Mouse (Mus musculus): ENCODE results near the gene Sema6d.

The Sema6d gene

DNA sequence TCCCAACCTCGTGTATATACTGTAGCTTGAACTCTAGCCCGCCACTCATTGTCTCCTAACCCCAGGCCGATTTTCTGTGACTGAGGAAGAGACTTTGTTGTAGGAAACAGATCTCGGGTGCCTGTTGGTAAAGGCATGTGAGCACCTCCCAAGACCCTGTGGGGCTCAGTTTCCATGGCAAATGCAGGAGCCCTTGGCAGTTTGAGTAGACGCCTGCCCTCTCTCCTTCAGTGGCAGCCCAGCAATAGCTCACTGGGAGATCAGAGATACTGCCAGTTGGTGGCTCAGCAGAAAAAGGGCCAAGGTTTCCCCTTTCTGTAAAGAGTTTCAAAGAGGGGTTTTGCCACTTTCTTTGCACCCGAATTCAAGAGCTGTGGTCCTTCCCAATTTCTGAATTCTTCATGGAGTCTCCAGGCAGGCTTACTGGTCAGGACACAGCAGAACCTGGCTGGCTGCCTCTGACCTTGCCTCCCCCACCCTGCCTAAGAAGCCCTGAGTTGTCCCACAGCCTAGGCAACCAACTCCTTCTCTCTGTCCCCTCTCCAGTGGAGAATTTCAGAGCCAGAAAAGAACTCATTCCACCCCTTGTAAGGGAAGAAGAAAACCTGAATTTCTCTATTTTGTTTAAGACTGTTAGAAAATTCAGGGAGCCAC lies 312.1 kb downstream of the Sema6d start:
- DNase-seq (ENCODE audit: low read depth), result no peak

- DNase-seq (ENCODE audit: low read depth), result no peak
Measured at GRCm38 (mm10) chr2:124403571-124403970, 313.8 kb downstream of the Sema6d start.

DNA sequence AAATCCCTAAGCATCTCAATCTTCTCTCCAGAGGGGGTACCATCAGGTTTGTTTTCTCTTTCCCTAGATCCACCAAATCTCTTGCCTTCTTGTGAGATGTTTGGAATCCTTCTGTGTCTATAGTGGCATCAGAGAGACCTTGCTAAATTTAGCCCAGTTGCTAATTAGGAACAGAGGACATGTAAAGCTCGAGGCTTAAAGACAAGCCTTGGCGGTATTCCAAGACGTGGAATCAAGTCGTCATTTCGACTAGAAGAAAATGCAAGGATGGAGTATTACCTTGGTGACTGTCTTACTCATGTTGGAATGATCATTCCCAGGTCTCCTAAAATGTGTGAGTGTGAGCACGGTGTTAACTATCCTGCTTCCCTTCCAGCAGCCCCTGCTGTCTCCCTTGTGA lies 314.2 kb downstream of the Sema6d start:
- DNase-seq (ENCODE audit: low read depth), result no peak

DNA sequence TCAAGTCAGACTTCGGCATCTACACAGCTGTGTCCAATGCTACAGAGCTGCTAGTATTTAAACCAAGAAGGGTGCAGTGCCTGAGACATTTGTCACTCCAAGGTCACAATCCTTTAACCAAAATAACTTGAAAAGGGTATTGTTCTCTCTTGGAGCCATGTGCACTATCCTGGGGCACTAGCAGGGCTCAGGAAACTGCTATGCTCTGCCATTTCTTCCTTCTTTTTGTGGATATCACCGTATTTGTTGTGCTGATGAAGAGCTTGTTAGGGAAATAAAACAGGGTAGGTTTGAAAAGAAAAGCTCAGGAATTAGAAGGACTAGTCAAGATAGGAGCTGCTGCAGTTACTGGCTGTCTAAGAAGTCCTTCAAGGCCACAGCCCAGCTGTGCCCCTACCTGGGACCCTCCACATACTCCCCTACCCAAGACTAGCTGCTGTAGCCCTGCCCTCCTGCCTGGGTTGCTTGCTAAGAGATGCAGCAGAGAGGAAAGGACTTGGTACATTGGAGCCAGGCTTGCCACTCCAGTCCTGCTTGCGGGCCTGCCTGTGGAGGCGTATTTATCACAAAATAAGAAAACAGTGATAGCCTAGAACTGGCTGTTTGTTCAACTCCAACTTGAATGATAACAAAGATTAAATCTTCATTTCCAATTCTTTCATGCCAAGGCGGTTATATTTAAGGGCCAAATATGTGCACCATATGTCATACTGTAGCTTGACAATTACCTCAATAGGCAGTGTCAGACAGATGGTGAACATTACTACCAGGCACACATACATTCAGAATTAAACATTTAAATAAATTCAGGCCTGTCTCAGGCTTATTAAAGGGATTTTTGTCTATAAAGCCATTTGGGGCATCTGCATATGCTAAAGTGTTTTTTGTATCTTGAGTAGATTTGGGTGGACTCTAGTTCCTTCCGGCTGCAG lies 315.1 kb downstream of the Sema6d start:
- no peak for DNase-seq (ENCODE audit: low read depth)

- no peak for DNase-seq (ENCODE audit: low read depth)
Measured at GRCm38 (mm10) chr2:124408956-124409355, 319.2 kb downstream of the Sema6d start.

DNA sequence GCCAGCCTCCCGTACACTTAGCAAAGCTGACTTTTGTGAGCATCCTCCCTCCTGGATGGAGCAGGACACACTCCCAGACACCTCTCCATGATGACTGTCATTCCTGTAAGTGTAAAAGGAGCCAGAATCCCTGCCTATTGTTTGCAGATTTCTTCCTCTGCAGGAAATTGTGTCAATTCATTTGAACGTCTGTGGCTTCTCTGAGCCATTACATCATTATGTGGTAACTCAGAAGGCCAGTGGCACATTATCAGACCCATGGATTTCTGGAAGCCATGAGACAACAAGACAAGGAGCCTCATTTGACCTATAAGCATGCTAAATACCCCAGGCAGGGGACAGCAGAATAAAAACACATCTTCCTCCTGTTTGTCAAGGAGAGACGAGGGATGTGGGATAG lies 327.0 kb downstream of the Sema6d start:
- DNase-seq (ENCODE audit: low read depth), result no peak

- no peak for DNase-seq (ENCODE audit: low read depth)
Measured at GRCm38 (mm10) chr2:124418319-124418718, 328.6 kb downstream of the Sema6d start.

GRCm38 (mm10) chr2:124420170-124420825 lies 330.5 kb downstream of the Sema6d start:
- no peak for DNase-seq (ENCODE audit: low read depth)

- DNase-seq (ENCODE audit: low read depth), result no peak
Measured at GRCm38 (mm10) chr2:124429744-124430143, 340.0 kb downstream of the Sema6d start.

DNA sequence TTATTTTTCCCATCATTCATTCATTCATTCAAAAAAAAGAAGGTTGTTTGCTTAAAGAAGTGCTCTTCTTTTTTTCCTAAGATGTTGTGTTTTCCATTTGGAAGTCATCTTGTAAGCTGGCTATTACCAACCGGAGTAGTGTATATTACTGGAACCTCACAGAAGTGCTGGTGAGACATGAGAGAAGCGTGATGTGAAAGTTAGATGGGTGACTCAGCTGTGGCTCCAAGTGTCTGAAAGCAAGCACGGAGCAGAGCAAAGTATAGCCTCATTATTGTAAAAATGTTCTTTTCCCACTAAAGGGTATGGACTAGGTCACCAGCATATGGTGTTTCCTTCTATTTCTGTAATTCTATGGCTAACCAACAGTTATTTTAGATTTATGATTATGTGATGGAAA lies 340.9 kb downstream of the Sema6d start:
- no peak for DNase-seq (ENCODE audit: low read depth)

DNA sequence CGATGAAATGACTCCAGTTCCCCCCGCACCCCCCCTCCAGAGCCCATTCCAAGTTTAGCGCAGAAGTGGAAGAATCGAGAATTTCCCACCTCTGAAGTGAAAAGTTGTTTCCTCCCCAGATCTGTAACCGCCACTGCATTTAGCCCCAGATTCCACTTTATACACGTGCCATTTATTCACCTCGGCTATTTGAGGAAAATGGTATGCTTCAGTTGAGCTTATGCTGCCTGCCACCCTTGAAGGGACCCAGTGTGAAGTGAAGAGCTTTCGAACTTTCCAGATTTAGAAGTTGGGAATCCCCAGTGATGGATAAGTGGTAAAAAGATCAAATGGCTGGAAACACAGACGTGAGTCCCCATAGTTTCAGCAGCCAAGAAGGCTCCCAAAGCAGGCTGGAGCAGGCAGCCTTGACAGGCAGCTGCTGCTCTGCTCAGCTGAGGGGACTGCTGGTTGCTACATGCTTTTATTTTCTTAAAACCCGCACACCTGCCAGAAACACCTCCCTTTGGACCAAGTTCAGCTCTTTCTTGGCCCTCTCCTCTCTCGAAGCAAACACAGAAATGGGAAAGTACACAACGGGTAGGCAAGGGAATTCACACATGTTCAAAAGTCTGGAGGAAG lies 345.7 kb downstream of the Sema6d start:
- DNase-seq (ENCODE audit: low read depth), result no peak

- DNase-seq (ENCODE audit: low read depth), result no peak
Measured at GRCm38 (mm10) chr2:124436704-124437103, 346.9 kb downstream of the Sema6d start.

- DNase-seq (ENCODE audit: low read depth), result no peak
Measured at GRCm38 (mm10) chr2:124444199-124444598, 354.4 kb downstream of the Sema6d start.

DNA sequence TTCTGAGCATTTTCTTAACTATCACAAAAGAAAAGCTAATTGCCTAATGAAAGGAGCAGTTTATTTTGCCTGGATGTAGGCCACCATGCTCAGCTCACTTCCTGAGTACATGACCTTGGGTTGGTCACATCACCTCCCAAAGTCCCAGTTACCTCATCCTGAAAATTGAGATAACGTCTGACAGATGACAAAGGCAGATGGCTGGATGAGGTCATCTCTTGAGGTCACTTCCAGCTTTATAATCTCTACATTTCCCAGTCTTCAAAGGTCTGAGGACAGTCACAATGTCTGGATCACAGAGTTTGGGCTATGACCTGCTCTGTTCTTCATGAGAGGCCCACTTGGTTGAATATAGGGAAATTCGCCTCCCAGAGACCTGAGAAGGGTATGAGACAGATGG lies 366.1 kb downstream of the Sema6d start:
- no peak for DNase-seq (ENCODE audit: low read depth)

DNA sequence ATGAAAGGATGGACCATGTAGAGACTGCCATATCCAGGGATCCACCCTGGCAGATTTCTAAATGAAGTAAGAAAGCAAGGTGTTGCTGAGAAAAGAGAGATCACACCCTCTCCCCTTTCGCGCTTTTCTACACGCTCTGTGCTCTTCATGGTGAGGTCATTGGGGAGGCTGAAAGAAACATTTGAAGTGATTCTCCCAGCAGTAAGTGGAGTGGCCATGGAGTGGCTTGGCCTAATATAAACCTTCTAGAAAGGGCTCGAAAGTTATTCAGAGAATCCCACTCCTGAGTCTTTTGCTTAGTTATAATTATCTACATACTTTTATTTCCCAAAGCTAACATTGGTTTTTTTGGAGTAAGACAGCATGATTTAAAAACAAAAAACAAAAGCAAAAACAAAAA lies 367.2 kb downstream of the Sema6d start:
- no peak for DNase-seq (ENCODE audit: low read depth)

DNA sequence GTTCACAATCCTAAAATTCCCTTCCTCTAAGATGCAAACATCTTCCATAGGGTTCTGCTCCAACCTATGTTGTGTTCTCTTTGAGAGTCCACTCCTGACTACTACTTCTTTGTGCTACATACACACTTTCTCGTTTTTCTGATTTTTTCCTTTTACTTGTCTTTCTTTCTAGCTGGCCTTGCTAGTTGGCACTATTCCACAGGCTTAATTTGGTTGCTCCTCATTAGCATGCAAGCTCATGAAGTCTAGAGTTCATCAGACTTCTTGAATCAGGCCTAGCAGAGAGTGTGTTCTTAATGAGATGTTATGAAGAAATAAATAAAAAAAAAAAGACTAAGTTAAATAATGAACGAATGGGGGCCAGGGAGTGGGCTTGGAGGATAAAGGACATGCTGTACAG lies 368.3 kb downstream of the Sema6d start:
- DNase-seq (ENCODE audit: low read depth), result no peak

DNA sequence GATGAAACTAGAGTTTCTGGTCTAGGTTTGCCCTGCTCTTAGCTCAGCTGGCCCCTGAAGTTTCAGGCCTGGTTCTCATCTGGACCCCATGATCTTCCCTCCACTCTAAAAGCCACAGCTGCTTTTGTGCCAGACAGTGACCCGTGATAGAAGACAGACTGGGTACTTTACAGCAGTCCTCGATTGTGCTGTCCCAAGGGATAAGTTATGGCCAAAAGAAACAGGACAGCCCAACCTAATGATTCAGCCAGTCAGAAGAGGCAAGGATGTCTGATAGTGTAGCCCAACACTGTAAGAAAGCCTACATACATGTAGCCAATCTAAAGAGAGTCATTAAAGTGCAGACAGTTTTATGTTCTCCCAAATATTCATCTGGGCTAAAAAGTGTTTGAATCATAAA lies 371.2 kb downstream of the Sema6d start:
- DNase-seq (ENCODE audit: low read depth), result no peak

DNA sequence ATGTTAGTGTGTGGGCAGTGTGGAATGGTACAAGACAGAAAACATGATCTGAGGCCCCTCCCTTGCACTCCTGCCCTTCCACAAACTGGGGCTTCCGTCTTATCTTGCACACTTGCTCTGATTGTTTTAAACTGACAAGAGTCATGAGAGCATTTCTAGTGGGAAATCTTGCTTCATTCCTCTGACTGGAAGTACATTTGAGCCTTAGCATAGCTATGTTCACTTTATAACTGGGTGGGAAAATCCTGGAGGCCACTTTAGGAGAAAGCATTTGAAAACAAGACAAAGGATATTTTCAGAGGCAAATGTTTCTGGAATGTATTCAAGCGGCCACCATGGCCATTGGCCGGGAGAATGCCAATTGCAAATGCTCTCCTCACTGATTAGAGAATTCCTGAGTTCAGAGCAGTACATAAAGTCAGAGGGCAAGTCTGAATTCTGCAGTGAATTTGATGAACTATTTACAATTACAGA lies 371.6 kb downstream of the Sema6d start:
- DNase-seq (ENCODE audit: low read depth), result no peak

GRCm38 (mm10) chr2:124465004-124465946 lies 375.5 kb downstream of the Sema6d start:
- DNase-seq (ENCODE audit: low read depth), result no peak

DNA sequence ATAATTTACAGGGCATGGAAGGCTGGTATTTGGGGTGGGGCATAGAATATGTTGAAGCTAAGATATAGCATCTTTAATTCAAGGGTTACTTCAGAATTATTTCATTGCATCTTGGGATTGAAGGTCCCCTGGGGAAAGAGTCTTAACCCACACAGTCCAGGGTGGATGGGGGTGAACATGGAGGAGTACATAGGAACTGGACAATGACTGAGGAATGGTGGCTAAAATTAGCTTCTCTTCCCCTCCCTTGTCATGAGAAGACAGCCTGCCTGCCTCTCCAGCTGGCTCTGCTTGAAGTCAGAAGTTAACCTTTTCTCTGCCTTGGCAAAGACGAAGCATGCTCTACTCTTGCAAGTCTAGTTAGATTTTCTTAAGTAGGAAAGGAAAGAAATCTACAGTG lies 377.7 kb downstream of the Sema6d start:
- DNase-seq (ENCODE audit: low read depth), result no peak

DNA sequence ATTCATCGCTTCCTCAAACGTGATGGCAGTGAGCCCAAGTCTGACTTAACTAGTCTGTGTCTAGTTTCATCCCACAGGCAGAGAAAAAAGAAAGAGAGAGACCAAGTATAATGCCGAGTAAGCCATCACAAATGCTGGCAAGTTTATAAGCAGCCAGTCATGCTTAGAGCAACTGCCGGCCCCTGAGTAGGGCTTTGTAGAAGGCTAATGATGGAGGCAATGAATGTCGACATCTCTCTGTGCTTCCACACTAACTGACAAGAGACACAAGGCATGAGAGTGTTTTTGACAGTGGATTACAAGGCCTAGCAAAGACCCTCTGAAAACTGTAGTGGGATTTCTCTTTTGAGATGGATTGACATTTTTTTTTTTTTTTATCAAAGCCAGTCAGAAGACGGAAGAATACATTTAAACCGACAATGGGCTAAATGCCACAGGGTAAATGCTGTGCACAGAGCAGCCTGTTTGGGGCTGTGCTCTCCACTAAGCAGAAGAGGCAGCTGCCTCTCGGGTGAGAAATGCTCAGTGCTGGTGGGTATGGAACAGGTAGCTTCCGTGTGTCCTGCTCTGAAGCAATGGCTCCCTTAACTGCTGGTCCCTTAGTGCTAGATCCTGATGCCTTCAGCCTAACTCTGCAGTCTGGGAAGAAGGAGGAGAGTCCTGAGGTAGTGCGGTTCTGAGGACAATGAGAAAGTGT lies 380.7 kb downstream of the Sema6d start:
- no peak for DNase-seq (ENCODE audit: low read depth)

All from induced T-regulatory cell, adult 2 months (primary cell).